Mouse (Mus musculus): ENCODE measurements around the gene Bin2. TPM values are rescaled to one million over a fixed set of nuclear protein-coding genes. Genes with fewer than 3 reads are reported as not detected.
"Not testable (repeated sequence)": the region's sequence is repeated elsewhere in the genome, so short reads cannot be mapped to it uniquely, and the experiment has no call there.

The Bin2 gene
- total and polyA plus RNA-seq, 3 experiments, result 51.4 to 89.9 (median 64.8) TPM

- H3K27ac ChIP-seq (ENCODE audit: insufficient read depth, low read depth), result no peak overlapping the region; the same call in 1 of the 2 replicates
- no peak for TF ChIP-seq ELF1 (IDR thresholded peaks at IDR 0.05; ENCODE audit: low read depth, low read length)
- TF ChIP-seq MAX (IDR thresholded peaks at IDR 0.05; ENCODE audit: low read length), result no peak
- in situ Hi-C loops (cut with MboI; ENCODE audit: low pct_ligation_motif_present, low pct_unique_long_range_greater_than_20kb, low sequenced_read_pairs), result no loop called here
- H3K9me3 ChIP-seq (replicated peaks; ENCODE audit: low read length), result no peaks in the 10 kb centered on the region
- H3K4me3 ChIP-seq (replicated peaks in 1 of 3; ENCODE audit: low read depth in 2 of 3, low read length in 2 of 3, poor library complexity in 1 of 3), result no peak overlapping the region
- no peak for DNase-seq (ENCODE audit: extremely low read depth)
- no peak overlapping the region for H3K4me2 ChIP-seq (ENCODE audit: insufficient read depth, low read depth, poor library complexity, severe bottlenecking)
- dilution Hi-C loops (cut with MboI; ENCODE audit: extremely low pct_ligation_motif_present, extremely low pct_unique_long_range_greater_than_20kb, low sequenced_read_pairs), result no loop called here
- H3K79me2 ChIP-seq (replicated peaks; ENCODE audit: control insufficient read depth, extremely low read depth, insufficient read depth, poor library complexity, severe bottlenecking), result no peaks in the 10 kb centered on the region
- no peaks in the 10 kb centered on the region for H3K27me3 ChIP-seq (replicated peaks)
- H3K4me1 ChIP-seq (ENCODE audit: control insufficient read depth in 1 of 2, insufficient read depth in 2 of 2), result no peaks in the 10 kb centered on the region; a peak in 1 of 4 replicates
- H3K36me3 ChIP-seq (replicated peaks in 1 of 2; ENCODE audit: control insufficient read depth in 1 of 2, insufficient read depth in 1 of 2, low read length in 1 of 2), result peaks cover 29 to 44% of the 10 kb centered on the region in 2 experiments
- no peak overlapping the region for H3K9ac ChIP-seq (ENCODE audit: insufficient read depth, low read depth)
Observed at GRCm38 (mm10) chr15:100623754-100624153, 45.6 kb downstream of the Bin2 start.

- Histone ChIP-seq H3K27ac (ENCODE audit: insufficient read depth, low read depth) (no peak overlapping the region), H3K9me3 (replicated peaks; ENCODE audit: low read length) (no peaks in the 10 kb centered on the region), H3K79me2 (replicated peaks; ENCODE audit: control insufficient read depth, extremely low read depth, insufficient read depth, poor library complexity, severe bottlenecking) (0 out of 2 replicates have a peak, but pooled peaks cover under 1% of the 10 kb centered on the region), H3K27me3 (replicated peaks) (no peaks in the 10 kb centered on the region), H3K9ac (ENCODE audit: insufficient read depth, low read depth) (no peak overlapping the region), H3K4me3 (replicated peaks in 1 of 3; ENCODE audit: low read depth in 2 of 3, low read length in 2 of 3, poor library complexity in 1 of 3) (no peak overlapping the region), H3K4me1 (ENCODE audit: control insufficient read depth in 1 of 2, insufficient read depth in 2 of 2) (peaks cover under 1 to 4% of the 10 kb centered on the region in 2 experiments; a peak in 1 of 4 replicates), H3K36me3 (replicated peaks in 1 of 2; ENCODE audit: control insufficient read depth in 1 of 2, insufficient read depth in 1 of 2, low read length in 1 of 2) (peaks cover 43 to 59% of the 10 kb centered on the region in 2 experiments), H3K4me2 (ENCODE audit: insufficient read depth, low read depth, poor library complexity, severe bottlenecking) (no peak overlapping the region)
- no peak for DNase-seq (ENCODE audit: extremely low read depth)
- TF ChIP-seq IRF4 (IDR thresholded peaks at IDR 0.05; ENCODE audit: low read depth, low read length), result no peak
- TF ChIP-seq CTCF (conservative IDR thresholded peaks at IDR 0.05 in 1 of 2, IDR thresholded peaks at IDR 0.05 in 1 of 2; ENCODE audit: low read depth in 2 of 2, low read length in 2 of 2), result no peak
- TF ChIP-seq BHLHE40 (IDR thresholded peaks at IDR 0.05; ENCODE audit: low read depth, low read length), result no peak
- no peak for TF ChIP-seq USF1 (IDR thresholded peaks at IDR 0.05; ENCODE audit: low read depth, low read length)
- TF ChIP-seq ETS1 (conservative IDR thresholded peaks at IDR 0.05; ENCODE audit: low read depth, low read length), result no peak
- no peak for TF ChIP-seq SMC3 (IDR thresholded peaks at IDR 0.05; ENCODE audit: low read depth, low read length)
- TF ChIP-seq JUND (conservative IDR thresholded peaks at IDR 0.05; ENCODE audit: low read depth, low read length), result no peak
- no peak for TF ChIP-seq ZMIZ1 (IDR thresholded peaks at IDR 0.05; ENCODE audit: low read depth, low read length)
- TF ChIP-seq ZNF384 (IDR thresholded peaks at IDR 0.05; ENCODE audit: low read depth, low read length), result no peak
- TF ChIP-seq TBP (conservative IDR thresholded peaks at IDR 0.05; ENCODE audit: low read depth, low read length), result no peak
- no peak for TF ChIP-seq MEF2A (IDR thresholded peaks at IDR 0.05; ENCODE audit: borderline replicate concordance, low read depth, low read length)
- TF ChIP-seq MAX (IDR thresholded peaks at IDR 0.05; ENCODE audit: low read length), result no peak
- no peak for TF ChIP-seq HCFC1 (IDR thresholded peaks at IDR 0.05; ENCODE audit: low read depth, low read length)
- TF ChIP-seq RCOR1 (conservative IDR thresholded peaks at IDR 0.05; ENCODE audit: low read depth, low read length), result no peak
- no peak for TF ChIP-seq POLR2A (IDR thresholded peaks at IDR 0.05; ENCODE audit: low read depth, low read length)
- no peak for TF ChIP-seq CHD1 (IDR thresholded peaks at IDR 0.05; ENCODE audit: low read depth, low read length)
- TF ChIP-seq EP300 (IDR thresholded peaks at IDR 0.05; ENCODE audit: low read length), result no peak
- no peak for TF ChIP-seq MAZ (IDR thresholded peaks at IDR 0.05; ENCODE audit: low read depth, low read length)
- in situ Hi-C loops (cut with MboI; ENCODE audit: low pct_ligation_motif_present, low pct_unique_long_range_greater_than_20kb, low sequenced_read_pairs), result no loop called here
- dilution Hi-C loops (cut with MboI; ENCODE audit: extremely low pct_ligation_motif_present, extremely low pct_unique_long_range_greater_than_20kb, low sequenced_read_pairs), result no loop called here
Observed at GRCm38 (mm10) chr15:100622164-100622563, 47.2 kb downstream of the Bin2 start.

DNA sequence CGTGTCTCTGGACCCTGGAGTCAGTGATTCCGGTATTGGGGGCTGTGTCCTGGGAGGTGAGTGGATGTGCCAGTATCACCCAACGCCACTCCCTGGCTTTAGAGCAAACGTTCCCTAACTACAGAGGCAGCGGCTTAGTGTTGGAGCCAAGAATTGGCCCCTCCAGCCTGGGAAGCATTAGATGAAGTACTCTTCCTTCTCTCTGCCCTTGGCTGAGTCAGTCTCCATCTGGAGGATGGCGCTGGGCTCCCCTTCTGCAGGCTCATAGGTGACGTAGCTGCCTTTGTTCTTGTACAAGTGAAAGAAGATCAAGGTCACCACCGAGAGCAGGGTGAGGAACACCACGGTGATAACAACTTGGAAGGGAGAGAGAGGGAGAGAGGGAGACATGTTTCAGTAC is 47.7 kb downstream of the Bin2 start:
- H3K27ac ChIP-seq (ENCODE audit: insufficient read depth, low read depth); in situ Hi-C loops (cut with MboI; ENCODE audit: low pct_ligation_motif_present, low pct_unique_long_range_greater_than_20kb, low sequenced_read_pairs); H3K4me1 ChIP-seq (ENCODE audit: control insufficient read depth in 1 of 2, insufficient read depth in 2 of 2); H3K9me3 ChIP-seq (replicated peaks; ENCODE audit: low read length); H3K9ac ChIP-seq (ENCODE audit: insufficient read depth, low read depth); dilution Hi-C loops (cut with MboI; ENCODE audit: extremely low pct_ligation_motif_present, extremely low pct_unique_long_range_greater_than_20kb, low sequenced_read_pairs); DNase-seq (ENCODE audit: extremely low read depth); H3K4me2 ChIP-seq (ENCODE audit: insufficient read depth, low read depth, poor library complexity, severe bottlenecking); H3K79me2 ChIP-seq (replicated peaks; ENCODE audit: control insufficient read depth, extremely low read depth, insufficient read depth, poor library complexity, severe bottlenecking); H3K27me3 ChIP-seq (replicated peaks); H3K4me3 ChIP-seq (replicated peaks in 1 of 3; ENCODE audit: low read depth in 2 of 3, low read length in 2 of 3, poor library complexity in 1 of 3): not testable (repeated sequence)
- peaks cover 46 to 64% of the 10 kb centered on the region in 2 experiments for H3K36me3 ChIP-seq (replicated peaks in 1 of 2; ENCODE audit: control insufficient read depth in 1 of 2, insufficient read depth in 1 of 2, low read length in 1 of 2)

All from CH12.LX (cell line).